Mouse (Mus musculus): ENCODE data around the gene Myo18b. TPM values are rescaled to one million over a fixed set of nuclear protein-coding genes. Genes with fewer than 3 reads are reported as not detected.

Gene Myo18b
- polyA plus RNA-seq, 1 experiment = 0.37 TPM

DNA sequence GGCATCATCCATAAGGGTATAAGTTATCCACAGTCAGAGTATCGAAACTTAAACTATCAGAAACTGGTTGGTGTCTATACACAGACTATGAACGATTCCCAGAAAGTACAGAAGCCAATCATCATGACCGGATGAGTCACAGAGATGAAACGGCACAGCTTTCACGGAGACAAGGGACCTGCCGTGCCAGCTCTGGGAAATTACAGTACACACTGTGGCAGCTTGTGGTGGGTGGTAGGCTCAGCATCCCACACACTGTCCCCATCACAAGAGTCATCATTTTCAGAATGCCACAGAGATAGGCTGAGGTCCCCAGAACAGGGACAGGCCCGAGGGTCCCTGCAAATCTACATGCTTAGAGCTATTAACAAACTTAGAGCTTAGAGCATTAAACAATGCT, 114.4 kb downstream of the Myo18b start:
- Histone ChIP-seq H3K36me3 (ENCODE audit: control insufficient read depth, insufficient read depth, low read length) (no peaks in the 10 kb centered on the region), H3K4me1 (ENCODE audit: control insufficient read depth, insufficient read depth, insufficient read length, low read length) (no peaks in the 10 kb centered on the region), H3K4me3 (ENCODE audit: low read depth, low read length) (no peak overlapping the region), H3K27ac (ENCODE audit: insufficient read depth, low read depth, low read length) (no peak overlapping the region), H3K27me3 (ENCODE audit: control insufficient read depth, insufficient read depth, low read length) (no peaks in the 10 kb centered on the region)
- TF ChIP-seq POLR2A (IDR thresholded peaks at IDR 0.05; ENCODE audit: low read depth, low read length) (no peak), CTCF (IDR thresholded peaks at IDR 0.05; ENCODE audit: extremely low read depth, insufficient read length, insufficient replicate concordance, low read depth, low read length) (no peak)
- 81% methylated on average over 7 of the region's 7 CpGs for WGBS

DNA sequence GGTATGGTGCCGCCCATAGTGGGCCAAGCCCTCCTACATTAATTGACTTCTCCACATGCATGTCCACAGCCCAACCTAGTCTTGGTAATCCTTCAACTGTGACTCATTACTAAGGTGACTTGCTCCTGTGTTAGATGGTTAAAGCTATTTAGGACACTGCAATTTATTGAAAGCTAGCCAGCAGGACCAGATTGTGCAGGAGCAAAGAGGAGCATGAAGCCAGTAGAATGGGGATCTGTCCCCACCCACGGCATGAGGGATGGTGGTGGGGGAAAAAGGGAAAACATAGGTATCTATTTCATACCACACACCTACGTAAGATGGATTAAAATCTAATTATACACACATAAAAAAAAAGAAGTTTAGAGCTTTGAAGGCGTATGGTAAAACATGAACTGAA, 114.9 kb downstream of the Myo18b start:
- 79% methylated on average over 4 of the region's 4 CpGs for WGBS
- TF ChIP-seq CTCF (IDR thresholded peaks at IDR 0.05; ENCODE audit: extremely low read depth, insufficient read length, insufficient replicate concordance, low read depth, low read length) (no peak), POLR2A (IDR thresholded peaks at IDR 0.05; ENCODE audit: low read depth, low read length) (no peak)
- Histone ChIP-seq H3K27ac (ENCODE audit: insufficient read depth, low read depth, low read length) (no peak overlapping the region), H3K4me3 (ENCODE audit: low read depth, low read length) (no peak overlapping the region), H3K36me3 (ENCODE audit: control insufficient read depth, insufficient read depth, low read length) (no peaks in the 10 kb centered on the region), H3K27me3 (ENCODE audit: control insufficient read depth, insufficient read depth, low read length) (no peaks in the 10 kb centered on the region), H3K4me1 (ENCODE audit: control insufficient read depth, insufficient read depth, insufficient read length, low read length) (no peaks in the 10 kb centered on the region)

DNA sequence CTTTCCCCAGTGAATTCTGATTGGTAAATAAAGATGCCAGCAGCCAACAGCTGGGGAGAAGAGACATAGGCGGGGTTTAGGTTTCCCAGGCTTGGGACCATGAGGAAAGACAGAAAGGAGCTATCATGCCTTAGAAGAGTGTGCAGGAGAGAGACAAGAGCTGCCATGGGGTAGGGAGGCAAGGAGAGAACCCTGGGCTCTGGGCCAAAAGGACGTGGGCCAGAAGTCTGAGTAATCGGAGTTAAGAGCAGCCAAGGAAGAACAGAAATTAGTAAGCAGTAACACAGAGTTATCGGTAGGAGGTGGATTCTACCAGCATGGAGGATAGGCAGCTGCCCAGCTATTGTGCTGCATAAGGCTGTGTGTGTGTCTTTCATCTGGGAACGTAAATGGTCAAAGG, 115.8 kb downstream of the Myo18b start:
- H3K4me3 ChIP-seq (ENCODE audit: low read depth, low read length) = no peak overlapping the region
- TF ChIP-seq CTCF (IDR thresholded peaks at IDR 0.05; ENCODE audit: extremely low read depth, insufficient read length, insufficient replicate concordance, low read depth, low read length) (no peak), POLR2A (IDR thresholded peaks at IDR 0.05; ENCODE audit: low read depth, low read length) (no peak)
- 56% methylated on average over 5 of the region's 5 CpGs for WGBS
- H3K27me3 ChIP-seq (ENCODE audit: control insufficient read depth, insufficient read depth, low read length) = no peaks in the 10 kb centered on the region
- no peak overlapping the region for H3K27ac ChIP-seq (ENCODE audit: insufficient read depth, low read depth, low read length)
- no peaks in the 10 kb centered on the region for H3K4me1 ChIP-seq (ENCODE audit: control insufficient read depth, insufficient read depth, insufficient read length, low read length)
- H3K36me3 ChIP-seq (ENCODE audit: control insufficient read depth, insufficient read depth, low read length) = no peaks in the 10 kb centered on the region

DNA sequence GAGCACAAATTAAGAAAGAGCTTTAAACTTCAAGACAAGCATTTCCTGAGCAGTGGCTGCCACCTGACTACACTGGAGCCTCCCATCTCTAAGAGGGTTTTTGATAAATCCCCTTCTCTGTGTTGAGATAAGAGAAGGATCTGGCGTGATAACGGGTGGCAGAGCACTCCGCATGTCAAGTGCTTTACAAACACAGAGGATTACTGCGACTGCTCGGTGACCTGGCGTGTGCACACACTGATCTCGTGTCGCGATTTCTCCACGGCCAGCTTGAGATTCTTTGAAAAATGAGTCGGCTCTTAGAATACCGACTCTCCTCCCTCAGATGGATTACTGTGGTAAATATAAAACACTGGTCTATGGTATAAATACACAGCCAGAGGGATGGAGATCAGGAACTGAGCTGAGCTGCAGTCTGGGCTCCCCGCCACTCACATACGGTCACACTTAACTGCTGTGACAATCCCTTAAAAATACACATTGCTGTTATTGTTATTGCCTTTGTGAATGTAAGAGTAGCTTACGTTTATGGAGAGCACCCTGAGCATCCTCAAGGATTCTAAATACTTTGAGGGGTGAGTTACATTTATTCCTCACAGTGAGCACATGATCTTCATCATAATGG, 119.3 kb downstream of the Myo18b start:
- Histone ChIP-seq H3K36me3 (ENCODE audit: control insufficient read depth, insufficient read depth, low read length) (no peaks in the 10 kb centered on the region), H3K4me3 (ENCODE audit: low read depth, low read length) (no peak overlapping the region), H3K27me3 (ENCODE audit: control insufficient read depth, insufficient read depth, low read length) (no peaks in the 10 kb centered on the region), H3K4me1 (ENCODE audit: control insufficient read depth, insufficient read depth, insufficient read length, low read length) (no peaks in the 10 kb centered on the region), H3K27ac (ENCODE audit: insufficient read depth, low read depth, low read length) (no peak overlapping the region)
- WGBS = 21% methylated on average over 15 of the region's 15 CpGs
- no peak for TF ChIP-seq CTCF (IDR thresholded peaks at IDR 0.05; ENCODE audit: extremely low read depth, insufficient read length, insufficient replicate concordance, low read depth, low read length)
- TF ChIP-seq POLR2A (IDR thresholded peaks at IDR 0.05; ENCODE audit: low read depth, low read length) = no peak

DNA sequence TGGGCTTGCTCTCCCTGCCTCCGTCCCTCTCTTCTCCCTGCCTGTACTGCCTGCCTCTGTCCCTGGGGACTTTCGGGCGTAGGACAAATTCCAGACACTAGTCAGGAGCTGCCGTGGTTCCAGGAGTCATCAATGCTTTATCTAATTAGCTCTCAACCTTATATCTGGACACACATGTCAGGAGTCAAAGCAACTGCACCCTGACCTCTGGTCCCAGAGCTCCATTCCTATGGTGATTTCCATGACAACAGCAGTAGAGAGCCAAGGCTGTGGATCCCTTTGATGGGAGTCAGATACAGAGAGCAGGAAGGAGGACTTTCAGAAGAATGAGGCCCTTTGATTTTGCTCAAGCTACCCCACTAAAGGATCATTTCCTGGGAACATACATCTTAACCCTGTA, 122.7 kb downstream of the Myo18b start:
- H3K27me3 ChIP-seq (ENCODE audit: control insufficient read depth, insufficient read depth, low read length) = no peaks in the 10 kb centered on the region
- H3K36me3 ChIP-seq (ENCODE audit: control insufficient read depth, insufficient read depth, low read length) = no peaks in the 10 kb centered on the region
- TF ChIP-seq CTCF (IDR thresholded peaks at IDR 0.05; ENCODE audit: extremely low read depth, insufficient read length, insufficient replicate concordance, low read depth, low read length) (no peak), POLR2A (IDR thresholded peaks at IDR 0.05; ENCODE audit: low read depth, low read length) (no peak)
- no peak overlapping the region for H3K27ac ChIP-seq (ENCODE audit: insufficient read depth, low read depth, low read length)
- no peak overlapping the region for H3K4me3 ChIP-seq (ENCODE audit: low read depth, low read length)
- 47% methylated on average over 4 of the region's 4 CpGs for WGBS
- no peaks in the 10 kb centered on the region for H3K4me1 ChIP-seq (ENCODE audit: control insufficient read depth, insufficient read depth, insufficient read length, low read length)

DNA sequence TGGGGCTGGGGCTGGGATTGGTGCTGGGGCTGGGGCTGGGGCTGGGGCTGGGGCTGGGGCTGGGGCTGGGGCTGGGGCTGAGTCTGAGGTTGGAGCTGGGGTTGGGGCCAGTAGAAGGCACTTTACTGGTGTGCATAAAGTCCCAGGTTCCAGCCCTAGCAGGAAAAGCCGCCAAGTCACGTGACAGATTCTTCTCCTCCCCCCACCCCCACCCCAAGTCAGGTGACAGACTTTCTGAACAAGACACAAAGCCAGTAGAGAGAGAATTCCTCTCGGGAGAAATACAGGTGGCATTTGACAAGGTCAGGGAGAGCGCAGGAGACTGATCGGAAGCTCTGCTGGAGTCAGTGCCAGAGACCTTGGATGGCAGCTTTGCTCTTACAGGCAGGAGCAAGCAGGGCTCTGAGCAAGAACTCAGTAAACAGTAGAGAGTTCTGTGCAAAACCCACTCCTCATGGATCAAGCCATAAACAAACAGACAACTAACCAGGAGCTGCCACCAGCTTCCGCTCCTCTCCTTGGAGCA, 124.7 kb downstream of the Myo18b start:
- no peak overlapping the region for H3K27ac ChIP-seq (ENCODE audit: insufficient read depth, low read depth, low read length)
- H3K4me1 ChIP-seq (ENCODE audit: control insufficient read depth, insufficient read depth, insufficient read length, low read length) = no peaks in the 10 kb centered on the region
- no peak for TF ChIP-seq POLR2A (IDR thresholded peaks at IDR 0.05; ENCODE audit: low read depth, low read length)
- TF ChIP-seq CTCF (IDR thresholded peaks at IDR 0.05; ENCODE audit: extremely low read depth, insufficient read length, insufficient replicate concordance, low read depth, low read length) = no peak
- 40% methylated on average over 6 of the region's 6 CpGs for WGBS
- H3K36me3 ChIP-seq (ENCODE audit: control insufficient read depth, insufficient read depth, low read length) = no peaks in the 10 kb centered on the region
- H3K27me3 ChIP-seq (ENCODE audit: control insufficient read depth, insufficient read depth, low read length) = no peaks in the 10 kb centered on the region
- no peak overlapping the region for H3K4me3 ChIP-seq (ENCODE audit: low read depth, low read length)

DNA sequence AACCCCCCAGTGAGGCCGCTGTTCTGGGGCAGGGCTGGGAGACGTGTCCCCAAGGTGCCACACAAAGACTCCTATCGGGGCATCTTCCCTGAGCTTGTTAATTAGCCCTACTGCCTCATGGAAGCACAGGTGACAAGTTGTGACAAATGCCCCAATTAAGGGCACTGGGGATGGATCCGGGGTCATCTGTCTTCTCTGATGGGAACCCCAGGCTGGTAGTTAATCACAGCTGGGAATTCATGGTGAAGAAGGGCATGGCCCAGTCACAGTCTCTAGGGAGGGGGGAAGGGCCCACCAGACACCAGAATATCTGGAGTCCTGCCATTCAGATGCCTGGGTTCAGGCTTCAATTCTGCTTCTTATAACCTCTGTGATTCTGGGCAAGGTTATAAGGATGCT, 126.4 kb downstream of the Myo18b start:
- WGBS = 15% methylated on average over 4 of the region's 4 CpGs

More for the DNA sequence above, 126.4 kb downstream of the Myo18b start:
- Histone ChIP-seq H3K27me3 (ENCODE audit: control insufficient read depth, insufficient read depth, low read length) (no peaks in the 10 kb centered on the region), H3K36me3 (ENCODE audit: control insufficient read depth, insufficient read depth, low read length) (no peaks in the 10 kb centered on the region), H3K27ac (ENCODE audit: insufficient read depth, low read depth, low read length) (no peak overlapping the region), H3K4me1 (ENCODE audit: control insufficient read depth, insufficient read depth, insufficient read length, low read length) (no peaks in the 10 kb centered on the region), H3K4me3 (ENCODE audit: low read depth, low read length) (no peak overlapping the region)
- TF ChIP-seq CTCF (IDR thresholded peaks at IDR 0.05; ENCODE audit: extremely low read depth, insufficient read length, insufficient replicate concordance, low read depth, low read length) = no peak
- no peak for TF ChIP-seq POLR2A (IDR thresholded peaks at IDR 0.05; ENCODE audit: low read depth, low read length)
